Mouse (Mus musculus): ENCODE results near the gene Trim61. TPM values are rescaled to one million over a fixed set of nuclear protein-coding genes. Genes with fewer than 3 reads are reported as not detected.

The Trim61 gene
- polyA plus RNA-seq, 1 experiment from 2014 or later, result not detected

DNA sequence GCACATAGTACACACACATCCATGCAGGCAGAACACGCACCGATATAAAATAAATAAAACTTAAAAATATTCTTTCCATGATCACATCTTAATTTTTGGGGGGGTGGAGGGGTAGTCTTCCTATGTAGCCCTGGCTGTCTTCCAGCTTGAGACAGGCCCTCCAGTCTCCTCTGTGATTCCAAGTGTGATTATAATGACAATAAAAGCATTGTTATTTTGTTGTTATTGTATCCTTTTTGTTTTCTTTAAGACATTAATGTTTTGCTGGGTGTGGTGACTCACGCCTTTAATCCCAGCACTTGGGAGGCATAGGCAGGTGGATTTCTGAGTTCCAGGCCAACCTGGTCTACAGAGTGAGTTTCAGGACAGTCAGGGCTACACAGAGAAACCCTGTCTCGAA is 29.5 kb upstream of the Trim61 start:
- no peak for ATAC-seq (ENCODE audit: low read depth)
- Histone ChIP-seq H3K36me3 (ENCODE audit: control insufficient read depth, insufficient read depth, low read length) (no peaks in the 10 kb centered on the region), H3K9ac (ENCODE audit: low read depth, low read length) (no peak overlapping the region), H3K27ac (replicated peaks; ENCODE audit: low read depth, low read length) (no peak overlapping the region), H3K9me3 (ENCODE audit: control insufficient read depth, low read length) (no peaks in the 10 kb centered on the region), H3K4me1 (ENCODE audit: control insufficient read depth, insufficient read depth, low read length) (no peaks in the 10 kb centered on the region), H3K4me2 (ENCODE audit: low read depth, low read length) (no peak overlapping the region), H3K4me3 (ENCODE audit: low read depth, low read length) (no peak overlapping the region), H3K27me3 (replicated peaks; ENCODE audit: control insufficient read depth, insufficient read depth, low read length) (no peaks in the 10 kb centered on the region)
- no peak for DNase-seq (ENCODE audit: low spot score)
- 91% methylated on average over 4 of the region's 4 CpGs for WGBS

- no peak for DNase-seq (ENCODE audit: low spot score)
- no peak overlapping the region for H3K4me3 ChIP-seq (ENCODE audit: low read depth, low read length)
- no peak overlapping the region for H3K4me2 ChIP-seq (ENCODE audit: low read depth, low read length)
- 90% methylated on average over 4 of the region's 4 CpGs for WGBS
- no peak overlapping the region for H3K9ac ChIP-seq (ENCODE audit: low read depth, low read length)
- H3K4me1 ChIP-seq (ENCODE audit: control insufficient read depth, insufficient read depth, low read length), result no peaks in the 10 kb centered on the region
- no peak overlapping the region for H3K27ac ChIP-seq (replicated peaks; ENCODE audit: low read depth, low read length)
- H3K9me3 ChIP-seq (ENCODE audit: control insufficient read depth, low read length), result no peaks in the 10 kb centered on the region
- H3K27me3 ChIP-seq (replicated peaks; ENCODE audit: control insufficient read depth, insufficient read depth, low read length), result no peaks in the 10 kb centered on the region
- no peak for ATAC-seq (ENCODE audit: low read depth)
- no peaks in the 10 kb centered on the region for H3K36me3 ChIP-seq (ENCODE audit: control insufficient read depth, insufficient read depth, low read length)
Measured at GRCm38 (mm10) chr8:65047193-65047592, 28.9 kb upstream of the Trim61 start.

- Histone ChIP-seq H3K4me3 (ENCODE audit: low read depth, low read length) (no peak overlapping the region), H3K9ac (ENCODE audit: low read depth, low read length) (no peak overlapping the region), H3K27me3 (replicated peaks; ENCODE audit: control insufficient read depth, insufficient read depth, low read length) (no peaks in the 10 kb centered on the region), H3K4me2 (ENCODE audit: low read depth, low read length) (no peak overlapping the region), H3K36me3 (ENCODE audit: control insufficient read depth, insufficient read depth, low read length) (no peaks in the 10 kb centered on the region), H3K4me1 (ENCODE audit: control insufficient read depth, insufficient read depth, low read length) (no peaks in the 10 kb centered on the region), H3K9me3 (ENCODE audit: control insufficient read depth, low read length) (no peaks in the 10 kb centered on the region), H3K27ac (replicated peaks; ENCODE audit: low read depth, low read length) (no peak overlapping the region)
- WGBS, result 47% methylated on average over 4 of the region's 5 CpGs
- ATAC-seq (ENCODE audit: low read depth) (no peak), DNase-seq (ENCODE audit: low spot score) (peak; percentile 31)
Measured at GRCm38 (mm10) chr8:65046565-65046964, 28.2 kb upstream of the Trim61 start.

DNA sequence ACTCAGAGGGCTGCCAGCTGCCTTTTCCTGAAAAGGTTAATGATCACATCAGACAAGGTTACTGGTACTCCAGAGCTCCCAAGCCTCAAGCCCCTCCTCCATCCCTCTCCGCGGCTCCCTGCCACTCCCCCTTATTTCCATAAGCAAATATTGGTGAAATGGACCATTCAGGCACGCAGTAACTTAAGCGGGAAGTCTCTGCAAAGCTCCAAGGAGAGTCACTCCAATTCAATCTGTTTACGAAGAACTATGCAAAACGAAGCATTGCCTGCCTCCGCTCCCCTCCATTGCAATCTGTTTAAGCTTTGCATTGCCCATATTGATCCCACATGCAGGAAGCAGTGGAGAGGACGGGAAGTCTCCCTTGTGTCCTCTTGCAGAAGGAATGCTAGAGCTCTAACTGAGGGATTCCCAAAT is 18.8 kb upstream of the Trim61 start, which contains the start of gene Apela:
Gene Apela (minus strand): TSS at position 220 of the 417 bp plus-strand sequence.
- H3K4me2 ChIP-seq (ENCODE audit: low read depth, low read length), result peak within 1 kb of the TSS; percentile 57
- H3K4me3 ChIP-seq (ENCODE audit: low read depth, low read length), result peak within 1 kb of the TSS; percentile 31
- no peaks in the 10 kb centered on the region for H3K9me3 ChIP-seq (ENCODE audit: control insufficient read depth, low read length)
- no peaks in the 10 kb centered on the region for H3K27me3 ChIP-seq (replicated peaks; ENCODE audit: control insufficient read depth, insufficient read depth, low read length)
- no peaks in the 10 kb centered on the region for H3K36me3 ChIP-seq (ENCODE audit: control insufficient read depth, insufficient read depth, low read length)
- no peak within 1 kb of the TSS for H3K9ac ChIP-seq (ENCODE audit: low read depth, low read length)
- H3K27ac ChIP-seq (replicated peaks; ENCODE audit: low read depth, low read length), result peak within 1 kb of the TSS; percentile 35
- WGBS, result under 1% methylated on average over 8 of the region's 8 CpGs
- peaks cover 3% of the 10 kb centered on the region; the same call in 1 of the 2 replicates for H3K4me1 ChIP-seq (ENCODE audit: control insufficient read depth, insufficient read depth, low read length)
- ATAC-seq (ENCODE audit: low read depth), result peak; percentile 86
- DNase-seq (ENCODE audit: low spot score), result peak; percentile 85

- H3K4me3 ChIP-seq (ENCODE audit: low read depth, low read length), result no peak overlapping the region
- peaks cover 3% of the 10 kb centered on the region; the same call in 1 of the 2 replicates for H3K4me1 ChIP-seq (ENCODE audit: control insufficient read depth, insufficient read depth, low read length)
- WGBS, result 50% methylated on average over 2 of the region's 2 CpGs
- ATAC-seq (ENCODE audit: low read depth), result no peak
- H3K4me2 ChIP-seq (ENCODE audit: low read depth, low read length), result no peak overlapping the region
- no peak for DNase-seq (ENCODE audit: low spot score)
- no peak overlapping the region for H3K9ac ChIP-seq (ENCODE audit: low read depth, low read length)
- no peaks in the 10 kb centered on the region for H3K27me3 ChIP-seq (replicated peaks; ENCODE audit: control insufficient read depth, insufficient read depth, low read length)
- H3K36me3 ChIP-seq (ENCODE audit: control insufficient read depth, insufficient read depth, low read length), result no peaks in the 10 kb centered on the region
- no peaks in the 10 kb centered on the region for H3K9me3 ChIP-seq (ENCODE audit: control insufficient read depth, low read length)
- no peak overlapping the region for H3K27ac ChIP-seq (replicated peaks; ENCODE audit: low read depth, low read length)
Measured at GRCm38 (mm10) chr8:65034136-65034535, 15.8 kb upstream of the Trim61 start.

DNA sequence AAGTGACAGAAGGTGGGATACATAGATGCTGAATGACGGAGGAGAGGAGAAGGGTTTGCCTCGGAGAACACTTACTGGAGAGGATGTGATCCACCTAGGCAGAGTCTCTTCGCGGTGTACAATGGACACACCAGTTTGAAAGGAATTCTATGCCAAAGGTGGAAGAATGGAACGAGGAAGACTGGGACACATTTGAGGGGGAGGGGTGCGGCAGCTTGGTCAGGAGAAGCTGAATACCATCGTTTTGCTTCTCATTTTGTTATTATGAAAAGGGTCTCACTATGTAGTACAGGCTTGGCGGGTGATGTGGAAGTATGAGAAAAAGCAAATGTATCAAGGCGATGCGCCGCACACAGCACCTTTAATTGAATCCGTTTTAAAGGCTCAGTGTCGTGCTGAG is 14.7 kb upstream of the Trim61 start:
- Histone ChIP-seq H3K9me3 (ENCODE audit: control insufficient read depth, low read length) (no peaks in the 10 kb centered on the region), H3K4me3 (ENCODE audit: low read depth, low read length) (no peak overlapping the region), H3K9ac (ENCODE audit: low read depth, low read length) (no peak overlapping the region), H3K4me2 (ENCODE audit: low read depth, low read length) (no peak overlapping the region), H3K27ac (replicated peaks; ENCODE audit: low read depth, low read length) (no peak overlapping the region), H3K4me1 (ENCODE audit: control insufficient read depth, insufficient read depth, low read length) (peaks cover 3% of the 10 kb centered on the region; the same call in 1 of the 2 replicates), H3K36me3 (ENCODE audit: control insufficient read depth, insufficient read depth, low read length) (no peaks in the 10 kb centered on the region), H3K27me3 (replicated peaks; ENCODE audit: control insufficient read depth, insufficient read depth, low read length) (no peaks in the 10 kb centered on the region)
- no peak for DNase-seq (ENCODE audit: low spot score)
- ATAC-seq (ENCODE audit: low read depth), result no peak
- 82% methylated on average over 13 of the region's 13 CpGs for WGBS

DNA sequence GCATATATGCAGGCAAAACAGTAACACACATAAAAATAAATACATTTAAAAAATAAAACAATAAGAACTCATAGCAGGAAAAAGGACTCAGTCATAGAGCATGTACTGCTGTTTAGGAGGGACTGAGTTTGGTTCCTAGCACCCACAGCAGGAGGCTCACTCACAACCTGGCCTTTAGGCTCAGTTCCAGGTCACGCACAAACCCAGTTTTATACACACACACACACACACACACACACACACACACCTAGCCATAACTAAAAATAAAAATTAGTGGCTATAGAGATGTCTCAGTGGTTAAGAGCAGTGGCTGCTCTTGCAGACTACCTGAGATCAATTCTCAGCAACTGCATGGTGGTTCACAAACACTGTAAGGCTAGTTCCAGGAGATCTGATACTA is 13.8 kb upstream of the Trim61 start:
- H3K4me2 ChIP-seq (ENCODE audit: low read depth, low read length), result no peak overlapping the region
- no peaks in the 10 kb centered on the region for H3K27me3 ChIP-seq (replicated peaks; ENCODE audit: control insufficient read depth, insufficient read depth, low read length)
- no peak overlapping the region for H3K27ac ChIP-seq (replicated peaks; ENCODE audit: low read depth, low read length)
- no peak for ATAC-seq (ENCODE audit: low read depth)
- peaks cover 3% of the 10 kb centered on the region; the same call in 1 of the 2 replicates for H3K4me1 ChIP-seq (ENCODE audit: control insufficient read depth, insufficient read depth, low read length)
- 86% methylated on average over 1 of the region's 1 CpGs for WGBS
- H3K4me3 ChIP-seq (ENCODE audit: low read depth, low read length), result no peak overlapping the region
- DNase-seq (ENCODE audit: low spot score), result no peak
- H3K36me3 ChIP-seq (ENCODE audit: control insufficient read depth, insufficient read depth, low read length), result no peaks in the 10 kb centered on the region
- H3K9ac ChIP-seq (ENCODE audit: low read depth, low read length), result no peak overlapping the region
- no peaks in the 10 kb centered on the region for H3K9me3 ChIP-seq (ENCODE audit: control insufficient read depth, low read length)

- 66% methylated on average over 4 of the region's 4 CpGs for WGBS
- H3K36me3 ChIP-seq (ENCODE audit: control insufficient read depth, insufficient read depth, low read length), result no peaks in the 10 kb centered on the region
- no peak for DNase-seq (ENCODE audit: low spot score)
- H3K4me2 ChIP-seq (ENCODE audit: low read depth, low read length), result no peak overlapping the region
- H3K27ac ChIP-seq (replicated peaks; ENCODE audit: low read depth, low read length), result no peak overlapping the region
- H3K9me3 ChIP-seq (ENCODE audit: control insufficient read depth, low read length), result no peaks in the 10 kb centered on the region
- no peak overlapping the region for H3K9ac ChIP-seq (ENCODE audit: low read depth, low read length)
- H3K27me3 ChIP-seq (replicated peaks; ENCODE audit: control insufficient read depth, insufficient read depth, low read length), result no peaks in the 10 kb centered on the region
- H3K4me1 ChIP-seq (ENCODE audit: control insufficient read depth, insufficient read depth, low read length), result 0 out of 2 replicates have a peak, but pooled peaks cover 3% of the 10 kb centered on the region
- ATAC-seq (ENCODE audit: low read depth), result no peak
- no peak overlapping the region for H3K4me3 ChIP-seq (ENCODE audit: low read depth, low read length)
Measured at GRCm38 (mm10) chr8:65030735-65031485, 12.6 kb upstream of the Trim61 start.

GRCm38 (mm10) chr8:65029776-65030175 is 11.5 kb upstream of the Trim61 start:
- H3K4me1 ChIP-seq (ENCODE audit: control insufficient read depth, insufficient read depth, low read length), result no peaks in the 10 kb centered on the region
- ATAC-seq (ENCODE audit: low read depth), result no peak
- no peak overlapping the region for H3K4me3 ChIP-seq (ENCODE audit: low read depth, low read length)
- no peaks in the 10 kb centered on the region for H3K9me3 ChIP-seq (ENCODE audit: control insufficient read depth, low read length)
- no peak overlapping the region for H3K27ac ChIP-seq (replicated peaks; ENCODE audit: low read depth, low read length)
- no peak for DNase-seq (ENCODE audit: low spot score)
- H3K4me2 ChIP-seq (ENCODE audit: low read depth, low read length), result no peak overlapping the region
- no peaks in the 10 kb centered on the region for H3K36me3 ChIP-seq (ENCODE audit: control insufficient read depth, insufficient read depth, low read length)
- no peaks in the 10 kb centered on the region for H3K27me3 ChIP-seq (replicated peaks; ENCODE audit: control insufficient read depth, insufficient read depth, low read length)
- WGBS, result 68% methylated on average over 4 of the region's 4 CpGs
- H3K9ac ChIP-seq (ENCODE audit: low read depth, low read length), result no peak overlapping the region
